Mouse (Mus musculus) lung, embryonic 16.5 days (tissue): ENCODE data around the gene Nme6. TPM values are rescaled to one million over a fixed set of nuclear protein-coding genes. Genes with fewer than 3 reads are reported as not detected.
A peak's percentile ranks its signal among the peaks of the same experiment; 100 is the strongest.

Source experiments
- ATAC-seq: fragments of 200-750 bp; cut with Nextera tagmentation; 2 replicates; pipeline ENCODE4 v1.8.0; 2017; ENCODE audit warnings: low read depth, mild to moderate bottlenecking, moderate library complexity
- H3K27ac ChIP-seq: fragments of 300-500 bp; sonication (generic); 2 replicates; pipeline ENCODE4 v1.5.1; 2014; ENCODE audit warnings: mild to moderate bottlenecking, control low read depth, low read length
- H3K27me3 ChIP-seq: fragments of 300-500 bp; sonication (generic); 2 replicates; pipeline ENCODE4 v1.6.1; 2014; ENCODE audit warnings: low read depth, low read length, mixed read lengths; ENCODE audit not compliant: control insufficient read depth, insufficient read depth
- H3K36me3 ChIP-seq: fragments of 300-500 bp; sonication (generic); 2 replicates; pipeline ENCODE4 v1.6.1; 2014; ENCODE audit warnings: low read length; ENCODE audit not compliant: control insufficient read depth, insufficient read depth
- H3K4me1 ChIP-seq: fragments of 300-500 bp; sonication (generic); replicated peaks from 2 replicates; pipeline ENCODE4 v1.6.1; 2014; ENCODE audit warnings: low read length, mixed read lengths; ENCODE audit not compliant: control insufficient read depth, insufficient read depth
- H3K4me2 ChIP-seq: fragments of 300-500 bp; sonication (generic); 2 replicates; pipeline ENCODE4 v1.6.1; 2014; ENCODE audit warnings: low read depth, low read length, control low read depth
- H3K4me3 ChIP-seq: fragments of 300-500 bp; sonication (generic); 2 replicates; pipeline ENCODE4 v1.5.1; 2014; ENCODE audit warnings: mild to moderate bottlenecking, low read length, control low read depth
- H3K9ac ChIP-seq: fragments of 300-500 bp; sonication (generic); 2 replicates; pipeline ENCODE4 v1.6.1; 2014; ENCODE audit warnings: low read length, control low read depth
- H3K9me3 ChIP-seq: fragments of 300-500 bp; sonication (generic); 2 replicates; pipeline ENCODE4 v1.6.1; 2016; ENCODE audit warnings: low read length; ENCODE audit not compliant: control insufficient read depth
- WGBS: fragments of 180-500 bp; shearing (Covaris S2); extraction: QIAGEN DNeasy Blood & Tissue Kit; methylation state at CpG from one replicate; pipeline ENCODE4 v1.1.7; 2014; 5-methylcytosine and 5-hydroxymethylcytosine counted together
- polyA plus RNA-seq: library from polyadenylated mRNA; unstranded; fragments of >200 nt; fragmentation: Nextera tagmentation; extraction: Ambion mirVana; gene quantifications from 2 replicates; pipeline ENCODE4 v1.2.1, GENCODE M21; 2015

Gene Nme6
- polyA plus RNA-seq, 1 experiment from 2014 or later = 48.3 TPM

DNA sequence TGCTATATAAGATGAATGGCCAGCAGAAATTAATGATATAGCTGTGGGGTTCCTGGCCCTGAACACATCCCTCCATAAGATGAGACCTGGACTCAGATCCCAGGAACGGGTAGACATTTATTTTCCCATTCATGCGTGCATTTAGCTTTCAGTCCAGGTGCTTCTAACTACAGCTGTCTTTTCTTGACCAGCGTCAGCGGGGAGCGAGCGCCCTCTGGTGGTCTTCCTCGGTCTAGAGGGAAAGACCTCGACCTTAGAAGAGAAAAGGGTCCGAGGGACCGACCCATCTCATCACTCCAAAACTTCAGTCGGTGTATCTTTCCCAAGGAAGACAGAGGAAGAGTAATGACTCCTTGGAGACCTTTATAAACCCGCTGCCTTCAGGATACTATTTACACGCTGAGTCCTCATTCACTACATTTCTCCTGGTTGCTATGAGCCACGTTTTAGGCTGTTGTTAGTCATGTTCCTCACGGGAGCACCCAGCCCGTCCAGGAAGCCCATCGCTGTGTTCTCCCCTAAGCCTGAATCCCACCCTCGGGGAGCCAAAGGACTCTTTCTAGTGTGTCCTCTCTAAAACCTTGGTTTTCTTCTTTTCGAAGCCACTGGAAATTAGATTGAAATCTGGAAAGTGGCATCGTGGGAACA is 30.0 kb downstream of the Nme6 start:
- peak overlapping the region; percentile 49 for H3K4me2 ChIP-seq
- 0 out of 2 replicates have a peak overlapping the region, but pooled peaks have one; percentile 48 for H3K9ac ChIP-seq
- no peaks in the 10 kb centered on the region for H3K9me3 ChIP-seq
- peak; percentile 41; the same call in 1 of the 2 replicates for ATAC-seq
- peaks cover 3% of the 10 kb centered on the region; the same call in 1 of the 2 replicates for H3K4me1 ChIP-seq
- H3K27me3 ChIP-seq = no peaks in the 10 kb centered on the region
- 13% methylated on average over 20 of the region's 20 CpGs for WGBS
- no peak overlapping the region; the same call in 1 of the 2 replicates for H3K4me3 ChIP-seq
- no peaks in the 10 kb centered on the region for H3K36me3 ChIP-seq
- H3K27ac ChIP-seq = no peak overlapping the region

DNA sequence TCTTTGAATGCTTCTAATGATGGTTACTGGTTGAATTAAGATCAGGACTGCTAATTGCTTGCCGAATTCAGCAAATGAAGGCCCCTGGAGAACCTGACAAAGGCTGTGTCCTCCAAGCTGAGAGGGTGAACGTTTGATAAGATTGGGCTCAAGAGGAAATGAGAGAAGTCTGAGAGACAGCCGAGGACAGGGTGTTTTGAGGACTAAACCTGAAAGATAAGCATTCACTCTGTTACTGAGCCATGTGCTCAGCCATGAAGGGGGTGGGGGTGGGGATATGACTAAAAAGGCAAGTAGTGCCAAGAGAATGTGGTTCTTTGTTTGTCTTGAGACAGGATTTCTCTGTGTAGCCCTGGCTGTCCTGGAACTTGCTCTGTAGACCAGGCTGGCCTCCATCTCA is 30.5 kb downstream of the Nme6 start:
- ATAC-seq = no peak
- Histone ChIP-seq H3K9me3 (no peaks in the 10 kb centered on the region), H3K36me3 (no peaks in the 10 kb centered on the region), H3K9ac (no peak overlapping the region), H3K27ac (no peak overlapping the region), H3K4me1 (peaks cover 3% of the 10 kb centered on the region; the same call in 1 of the 2 replicates), H3K4me2 (no peak overlapping the region), H3K4me3 (no peak overlapping the region), H3K27me3 (no peaks in the 10 kb centered on the region)
- WGBS = 23% methylated on average over 3 of the region's 3 CpGs

DNA sequence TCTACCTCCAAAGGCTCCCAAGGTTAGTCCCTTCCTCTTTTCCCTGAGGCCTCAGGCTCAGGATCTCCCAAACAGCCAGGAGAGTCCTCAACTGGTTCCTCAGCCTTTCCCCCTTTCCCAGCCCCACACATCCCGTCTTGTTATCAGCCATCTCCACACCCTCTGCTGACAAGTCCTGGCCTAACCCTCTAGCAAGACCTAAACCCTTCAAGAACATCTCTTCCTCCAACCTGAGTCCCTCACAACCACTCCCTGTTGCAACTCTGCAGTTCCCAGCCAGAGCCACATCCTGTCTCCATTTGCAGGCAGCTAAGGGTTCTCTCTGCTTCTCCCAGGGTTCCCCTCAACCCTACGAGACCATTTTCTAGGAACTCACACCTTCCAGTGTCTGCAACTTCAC is 33.7 kb downstream of the Nme6 start:
- no peak overlapping the region for H3K27ac ChIP-seq
- H3K9ac ChIP-seq = no peak overlapping the region
- H3K4me1 ChIP-seq = peaks cover 3% of the 10 kb centered on the region; the same call in 1 of the 2 replicates
- H3K27me3 ChIP-seq = no peaks in the 10 kb centered on the region
- ATAC-seq = no peak
- H3K36me3 ChIP-seq = no peaks in the 10 kb centered on the region
- H3K9me3 ChIP-seq = no peaks in the 10 kb centered on the region
- no peak overlapping the region for H3K4me2 ChIP-seq
- H3K4me3 ChIP-seq = no peak overlapping the region
- WGBS = 42% methylated on average over 2 of the region's 2 CpGs

DNA sequence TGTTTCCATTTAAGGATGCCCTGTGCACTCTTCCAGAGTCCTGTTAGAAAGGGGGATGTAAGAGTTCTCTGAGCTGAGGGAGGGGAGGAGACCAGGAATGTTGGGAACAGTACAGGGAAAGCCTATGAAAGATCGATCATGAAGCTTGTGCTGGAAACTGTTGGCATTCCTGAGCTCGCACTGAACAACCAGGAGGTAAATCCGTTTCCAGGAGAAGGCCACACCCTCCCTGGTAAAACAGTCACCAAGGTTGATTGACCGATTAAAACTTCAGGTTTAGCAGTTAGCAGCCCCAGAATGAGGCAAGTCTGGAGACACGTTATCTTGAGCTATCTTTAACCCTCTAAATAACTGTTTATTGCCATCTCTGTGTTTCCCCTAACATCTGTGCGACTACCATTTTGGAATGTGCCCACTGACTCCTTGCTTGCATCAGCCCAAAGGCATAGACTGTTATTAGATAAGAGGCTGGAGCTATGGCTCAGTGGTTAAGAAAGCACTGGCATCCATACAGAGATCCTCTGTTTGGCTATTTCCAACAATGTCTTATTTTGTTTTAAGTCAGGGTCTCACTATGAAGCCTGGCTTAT is 38.5 kb downstream of the Nme6 start:
- no peak overlapping the region for H3K4me2 ChIP-seq
- no peak overlapping the region for H3K4me3 ChIP-seq
- WGBS = 31% methylated on average over 6 of the region's 6 CpGs
- no peak for ATAC-seq
- no peak overlapping the region for H3K27ac ChIP-seq
- H3K36me3 ChIP-seq = no peaks in the 10 kb centered on the region
- H3K27me3 ChIP-seq = no peaks in the 10 kb centered on the region
- no peaks in the 10 kb centered on the region for H3K9me3 ChIP-seq
- H3K9ac ChIP-seq = no peak overlapping the region
- H3K4me1 ChIP-seq = peaks cover 3% of the 10 kb centered on the region; the same call in 1 of the 2 replicates

DNA sequence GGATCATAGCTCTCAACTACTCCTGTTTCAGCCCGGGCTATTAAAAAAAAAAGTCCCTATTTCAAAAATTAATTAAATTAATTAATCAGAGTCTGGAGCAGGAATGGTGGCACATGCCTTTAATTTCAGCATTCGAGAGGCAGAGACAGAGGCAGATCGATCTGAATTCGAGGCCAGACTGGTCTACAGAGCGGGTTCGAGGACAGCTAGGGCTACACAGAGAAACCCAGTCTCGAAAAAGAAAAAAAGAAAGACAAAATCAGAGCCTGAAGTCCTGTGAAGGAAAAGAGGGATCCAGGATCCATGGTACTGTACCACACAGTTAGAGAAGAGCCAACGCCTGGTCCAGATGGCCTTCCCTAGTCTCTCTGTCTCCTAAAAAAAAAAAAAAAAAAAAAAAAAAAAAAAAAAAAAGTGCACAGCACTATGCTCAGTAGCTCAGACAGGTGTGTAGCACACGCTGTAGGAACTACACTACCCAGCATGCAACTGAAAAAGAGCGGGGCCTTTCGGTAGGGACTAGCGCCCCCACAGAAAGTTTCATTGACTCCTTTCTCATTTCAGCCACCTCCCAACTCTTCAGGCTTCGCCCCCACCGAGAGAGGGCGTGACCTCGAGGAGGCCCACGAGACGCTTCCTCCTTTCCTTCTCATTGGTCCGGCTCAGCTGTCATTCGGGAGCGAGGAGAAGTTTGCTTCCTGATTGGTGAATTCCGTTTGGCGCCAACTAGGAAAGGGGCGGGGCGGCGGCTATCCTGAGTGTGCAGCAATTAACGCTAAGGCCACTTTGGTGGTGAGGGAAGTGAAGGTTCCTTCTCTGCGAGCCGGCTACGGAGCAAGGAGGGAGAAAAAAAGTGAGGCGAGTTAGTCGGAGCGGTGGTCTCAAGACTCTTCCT is 42.5 kb downstream of the Nme6 start, which contains the start of gene Cdc25a:
Gene Cdc25a (plus strand): TSS at position 783 of the 895 bp plus-strand sequence.
- Histone ChIP-seq H3K4me2 (peak within 1 kb of the TSS; percentile 82), H3K9ac (peak within 1 kb of the TSS; percentile 98), H3K4me3 (peak within 1 kb of the TSS; percentile 99), H3K9me3 (no peaks in the 10 kb centered on the region), H3K27ac (peak within 1 kb of the TSS; percentile 95), H3K4me1 (peaks cover 14% of the 10 kb centered on the region), H3K27me3 (no peaks in the 10 kb centered on the region), H3K36me3 (peaks cover 19% of the 10 kb centered on the region)
- 6% methylated on average over 33 of the region's 33 CpGs for WGBS
- ATAC-seq = peak; percentile 93

DNA sequence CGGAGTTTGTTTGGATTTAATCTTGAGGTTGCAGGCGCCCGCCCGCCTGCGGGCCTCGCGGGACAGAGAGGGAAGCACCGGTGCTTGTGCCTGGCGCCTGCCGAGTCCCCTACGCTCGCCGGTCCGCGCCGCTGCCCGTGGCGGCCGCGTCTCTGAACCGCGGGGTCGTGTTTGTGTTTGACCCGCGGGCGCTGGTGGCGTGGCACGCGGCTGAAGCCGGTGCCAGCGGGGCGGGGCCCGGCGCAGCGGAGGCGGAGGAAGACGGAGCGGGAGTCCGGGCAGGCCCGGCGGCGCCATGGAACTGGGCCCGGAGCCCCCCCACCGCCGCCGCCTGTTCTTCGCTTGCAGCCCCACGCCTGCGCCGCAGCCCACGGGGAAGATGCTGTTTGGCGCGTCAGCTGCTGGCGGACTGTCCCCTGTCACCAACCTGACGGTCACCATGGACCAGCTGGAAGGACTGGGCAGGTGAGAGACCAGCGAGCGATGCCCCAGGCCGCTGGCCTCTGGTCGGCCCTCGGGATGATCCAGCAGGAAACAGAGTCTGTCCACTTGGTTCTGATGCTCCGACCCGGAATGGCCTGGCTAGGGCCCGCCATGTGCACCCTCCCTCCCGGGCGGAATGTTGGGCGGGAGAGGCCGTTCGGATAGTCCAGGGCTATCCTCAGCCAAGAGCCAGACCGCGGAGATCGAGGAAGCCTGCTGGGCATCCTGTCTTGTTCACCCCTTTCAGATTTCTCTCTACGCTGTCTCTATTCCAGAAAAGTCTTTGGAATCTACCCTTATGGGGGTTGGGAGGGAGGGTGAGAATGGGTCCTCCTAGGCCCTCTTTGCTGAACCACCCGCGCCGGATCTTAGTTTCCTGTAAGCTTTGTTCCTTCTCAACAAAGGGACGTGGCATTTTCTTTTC is 43.4 kb downstream of the Nme6 start:
- Histone ChIP-seq H3K4me2 (peak overlapping the region; percentile 82), H3K36me3 (peaks cover 28% of the 10 kb centered on the region), H3K9ac (peak overlapping the region; percentile 98), H3K27ac (peak overlapping the region; percentile 95), H3K4me3 (peak overlapping the region; percentile 99), H3K27me3 (no peaks in the 10 kb centered on the region), H3K4me1 (peaks cover 14% of the 10 kb centered on the region), H3K9me3 (no peaks in the 10 kb centered on the region)
- peak; percentile 83 for ATAC-seq
- WGBS = under 1% methylated on average over 67 of the region's 76 CpGs

DNA sequence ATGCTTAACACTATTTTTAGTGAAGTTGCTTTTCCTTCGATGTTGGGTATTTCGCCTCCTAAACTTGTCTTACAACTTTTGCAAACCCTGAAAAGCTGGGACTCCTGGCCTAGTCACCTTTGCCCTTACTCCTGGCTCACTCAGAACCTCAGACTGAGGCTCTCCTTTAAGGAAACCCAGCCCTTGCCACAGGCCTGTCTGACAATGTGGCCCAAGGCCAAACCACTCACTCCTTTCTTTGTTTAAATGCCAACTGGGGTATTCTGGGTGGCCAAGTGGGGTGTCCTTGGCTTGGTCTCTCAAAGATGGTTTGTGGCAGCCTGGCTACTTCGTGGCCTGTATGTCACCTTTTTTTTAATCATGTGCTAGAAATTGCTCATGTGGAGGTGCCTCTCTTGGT is 44.2 kb downstream of the Nme6 start:
- Histone ChIP-seq H3K4me2 (peak overlapping the region; percentile 82), H3K27ac (peak overlapping the region; percentile 95), H3K9ac (peak overlapping the region; percentile 98), H3K4me1 (peaks cover 14% of the 10 kb centered on the region), H3K36me3 (peaks cover 32% of the 10 kb centered on the region), H3K27me3 (no peaks in the 10 kb centered on the region), H3K4me3 (peak overlapping the region; percentile 99), H3K9me3 (no peaks in the 10 kb centered on the region)
- WGBS = 0% methylated on average over 3 of the region's 3 CpGs
- no peak for ATAC-seq

DNA sequence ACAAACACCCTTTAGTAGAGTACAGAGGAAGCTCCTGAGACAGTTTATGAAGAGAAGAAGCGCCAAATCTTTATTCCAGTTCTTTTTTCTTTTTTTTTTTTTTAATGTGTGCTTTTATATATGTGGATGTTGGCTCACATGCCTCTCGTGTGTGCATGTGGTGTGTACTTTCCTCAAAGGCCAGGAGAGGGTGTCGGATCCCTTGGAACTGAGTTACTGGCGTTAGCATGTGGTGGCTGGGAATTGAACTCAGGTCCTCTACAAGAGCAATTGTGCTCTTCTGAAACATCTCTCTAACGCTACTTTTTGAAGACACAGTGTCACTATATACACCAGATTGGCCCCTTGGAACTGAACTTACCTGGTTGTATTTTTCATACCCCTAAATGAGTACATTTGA is 45.1 kb downstream of the Nme6 start:
- ATAC-seq = no peak
- Histone ChIP-seq H3K27ac (no peak overlapping the region), H3K4me3 (peak overlapping the region; percentile 99), H3K9me3 (no peaks in the 10 kb centered on the region), H3K36me3 (peaks cover 40% of the 10 kb centered on the region), H3K4me1 (peaks cover 14% of the 10 kb centered on the region), H3K27me3 (no peaks in the 10 kb centered on the region), H3K4me2 (peak overlapping the region; percentile 82), H3K9ac (peak overlapping the region; percentile 98; the same call in 1 of the 2 replicates)
- 61% methylated on average over 5 of the region's 5 CpGs for WGBS
